Mouse (Mus musculus): Measurements from ENCODE around the gene Pecam1.

GRCm38 (mm10) chr11:106782841-106783764 lies 32.7 kb upstream of the Pecam1 start:
- TF ChIP-seq CTCF (IDR thresholded peaks at IDR 0.05; ENCODE audit: low read depth), result no peak
- TF ChIP-seq EP300 (optimal IDR thresholded peaks at IDR 0.05), result no peak
